Mouse (Mus musculus): ENCODE data around the gene Lage3.

DNA sequence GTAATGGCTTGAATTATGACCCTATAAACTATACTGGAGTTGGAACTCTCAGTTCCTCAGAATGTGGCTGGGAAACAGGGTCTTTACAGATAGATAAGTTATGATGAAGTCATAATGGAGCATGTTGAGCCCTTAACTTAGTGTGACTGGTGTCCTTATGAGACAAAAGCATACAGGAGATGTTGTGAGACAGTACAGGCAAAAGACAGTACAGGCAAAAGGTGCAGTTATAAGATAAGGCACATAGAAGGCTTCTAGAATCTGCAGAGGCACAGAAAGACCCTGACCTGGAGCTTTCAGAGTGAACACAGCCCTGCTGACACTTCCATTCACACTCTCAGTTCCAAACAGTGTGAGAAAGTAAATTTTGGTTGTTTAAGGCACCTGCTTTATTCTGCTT lies 34.7 kb upstream of the Lage3 start:
- TF ChIP-seq CTCF (IDR thresholded peaks at IDR 0.05; ENCODE audit: borderline replicate concordance, insufficient read depth, low read length), result no peak
- no peak for TF ChIP-seq POLR2A (IDR thresholded peaks at IDR 0.05; ENCODE audit: low read depth, low read length)
